Mouse (Mus musculus): ENCODE data around the gene Yeats2.
A peak's percentile ranks its signal among the peaks of the same experiment; 100 is the strongest.
"Not testable (repeated sequence)": the region's sequence is repeated elsewhere in the genome, so short reads cannot be mapped to it uniquely, and the experiment has no call there.

Yeats2 gene

DNA sequence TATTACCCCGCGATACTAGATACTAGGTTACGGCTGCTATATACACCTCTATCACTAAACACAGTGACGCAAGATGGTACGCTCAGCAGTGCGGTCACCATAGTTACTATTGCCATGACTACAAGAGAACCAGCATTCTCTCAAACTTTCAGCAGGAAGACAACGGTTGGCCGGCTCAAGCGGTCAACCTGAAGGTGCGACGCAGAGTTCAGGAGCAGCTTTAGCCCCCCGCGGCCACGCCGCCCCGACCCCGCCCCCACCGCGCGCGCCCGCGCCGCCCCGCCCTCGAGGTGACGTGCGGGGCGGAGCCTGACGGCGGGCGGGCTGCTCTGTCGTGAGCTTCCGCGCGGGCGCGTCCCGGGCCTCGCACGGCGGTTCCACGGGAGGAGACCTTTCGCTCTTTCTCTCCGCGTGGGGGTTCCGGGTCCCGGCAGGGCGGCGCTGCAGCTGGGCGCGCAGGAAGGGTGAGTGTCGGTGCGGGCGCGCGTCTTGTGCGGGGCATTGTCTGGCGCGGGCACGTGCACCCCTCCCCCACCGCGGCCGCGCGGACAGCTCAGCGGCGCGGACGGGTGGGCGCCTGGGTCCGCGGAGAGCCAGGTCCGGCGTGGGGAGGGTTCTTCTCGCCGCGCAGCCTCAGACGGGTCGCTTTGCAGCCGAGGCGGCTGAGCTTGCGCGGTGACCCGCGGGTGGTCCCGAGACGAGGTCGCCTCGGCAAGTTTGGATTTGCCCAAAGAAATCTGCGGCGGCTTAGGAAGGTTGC is at the start of gene Yeats2:
Gene Yeats2, plus strand, starts transcription at position 292 of the 760 bp plus-strand sequence.
- DNase-seq (ENCODE audit: low read depth, low spot score): peak; percentile 65

GRCm38 (mm10) chr16:20095966-20096365 is 44.9 kb upstream of the Yeats2 start:
- DNase-seq (ENCODE audit: low read depth, low spot score): no peak

DNA sequence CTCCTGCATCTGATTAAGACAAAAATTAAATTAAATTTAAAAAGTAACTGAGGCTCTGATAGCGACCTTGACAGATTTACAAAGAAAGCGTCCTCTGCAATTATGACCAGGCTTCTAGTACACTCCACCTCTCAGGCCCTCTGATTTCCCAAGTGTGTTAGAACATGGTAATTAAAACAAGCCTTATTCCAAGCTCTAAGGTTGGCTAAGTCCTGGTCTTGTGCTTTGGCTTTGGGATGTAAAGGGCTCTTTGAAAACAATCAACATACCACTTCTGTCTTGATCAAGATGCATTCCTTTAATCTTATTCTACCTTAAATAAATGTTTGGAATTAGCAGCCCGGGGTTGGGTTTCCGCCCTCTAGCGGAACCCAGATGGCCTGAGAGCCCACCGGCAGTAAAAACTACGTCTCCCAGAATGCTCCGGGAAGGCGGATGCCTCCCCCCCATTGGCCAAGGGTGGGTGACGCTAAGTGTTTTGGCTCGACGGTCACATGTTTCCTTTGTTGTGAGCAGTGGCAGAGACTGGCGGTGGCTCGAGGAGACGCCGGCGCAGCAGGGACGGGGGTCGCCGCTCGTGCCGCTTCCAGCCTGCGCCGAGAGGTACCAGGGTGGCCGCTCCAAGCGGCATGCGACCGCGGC is 43.7 kb upstream of the Yeats2 start, which contains the start of gene Klhl24:
Gene Klhl24, plus strand, starts transcription at position 474 of the 642 bp plus-strand sequence.
- peak; percentile 92 for DNase-seq (ENCODE audit: low read depth, low spot score)

- peak; percentile 81 for DNase-seq (ENCODE audit: low read depth, low spot score)
Observed at GRCm38 (mm10) chr16:20097711-20098374, 43.0 kb upstream of the Yeats2 start.

DNA sequence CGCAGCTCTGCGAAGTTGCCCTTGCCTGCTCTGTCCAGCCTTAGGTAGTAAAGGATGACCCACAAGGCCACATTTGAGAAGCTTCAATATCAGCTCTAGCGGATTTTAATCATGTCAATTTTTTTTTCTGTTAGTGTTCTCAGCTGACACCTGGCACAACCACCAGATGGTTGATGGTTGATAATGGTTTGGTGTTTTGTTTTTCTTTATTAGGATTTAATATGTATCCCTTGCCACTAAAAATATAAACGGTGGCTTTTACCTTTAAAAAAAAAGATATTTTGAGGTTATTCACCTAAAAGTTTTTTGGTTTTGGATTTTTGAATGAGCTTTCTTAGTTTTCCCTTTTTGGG is 42.5 kb upstream of the Yeats2 start:
- no peak for DNase-seq (ENCODE audit: low read depth, low spot score)

DNA sequence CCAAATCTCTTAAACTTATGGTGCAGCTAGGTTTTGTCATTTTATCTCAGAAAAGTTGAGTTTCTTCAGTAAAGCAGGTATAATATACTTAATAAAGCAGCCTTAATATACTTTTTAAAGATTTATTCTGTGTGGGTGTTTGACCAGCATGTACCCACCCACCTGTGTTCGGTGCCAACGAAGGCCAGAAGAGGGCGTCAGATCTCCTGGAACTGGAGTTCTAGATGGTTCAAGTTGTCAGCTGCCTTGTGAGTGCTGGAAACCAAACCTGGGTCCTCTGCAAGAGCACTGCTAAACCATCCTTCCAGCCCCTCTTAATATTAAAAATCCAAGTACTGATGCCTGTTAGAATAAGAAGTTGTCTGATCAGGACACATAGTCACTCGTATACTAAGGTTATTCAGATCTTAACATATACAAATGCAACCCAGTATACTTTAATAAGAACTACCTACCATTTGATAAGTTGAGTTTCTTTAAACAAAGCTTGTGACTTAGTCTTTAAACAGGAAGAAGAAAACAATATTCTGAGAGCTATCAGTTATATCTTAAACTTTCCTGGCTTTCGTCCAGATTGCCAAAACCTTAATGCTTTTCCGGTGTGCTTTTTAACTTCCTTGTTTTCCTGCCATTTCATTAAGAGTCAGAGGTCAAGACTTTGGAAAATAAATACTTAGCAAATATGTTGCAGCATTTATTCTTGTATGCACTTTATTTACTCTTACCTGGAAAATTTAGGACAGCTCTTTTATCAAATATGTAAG is 41.8 kb upstream of the Yeats2 start:
- DNase-seq (ENCODE audit: low read depth, low spot score): no peak

DNA sequence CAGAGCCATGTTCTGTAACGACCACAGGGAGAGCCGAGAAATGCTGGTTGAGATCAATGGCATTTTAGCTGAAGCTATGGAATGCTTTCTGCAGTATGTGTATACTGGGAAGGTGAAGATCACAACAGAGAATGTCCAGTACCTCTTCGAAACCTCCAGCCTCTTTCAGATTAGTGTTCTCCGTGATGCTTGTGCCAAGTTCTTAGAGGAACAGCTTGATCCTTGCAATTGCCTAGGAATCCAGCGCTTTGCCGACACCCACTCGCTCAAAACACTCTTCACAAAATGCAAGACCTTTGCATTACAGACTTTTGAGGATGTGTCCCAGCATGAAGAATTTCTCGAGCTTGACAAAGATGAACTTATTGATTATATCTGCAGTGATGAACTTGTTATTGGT is 33.9 kb upstream of the Yeats2 start:
- no peak for DNase-seq (ENCODE audit: low read depth, low spot score)

DNA sequence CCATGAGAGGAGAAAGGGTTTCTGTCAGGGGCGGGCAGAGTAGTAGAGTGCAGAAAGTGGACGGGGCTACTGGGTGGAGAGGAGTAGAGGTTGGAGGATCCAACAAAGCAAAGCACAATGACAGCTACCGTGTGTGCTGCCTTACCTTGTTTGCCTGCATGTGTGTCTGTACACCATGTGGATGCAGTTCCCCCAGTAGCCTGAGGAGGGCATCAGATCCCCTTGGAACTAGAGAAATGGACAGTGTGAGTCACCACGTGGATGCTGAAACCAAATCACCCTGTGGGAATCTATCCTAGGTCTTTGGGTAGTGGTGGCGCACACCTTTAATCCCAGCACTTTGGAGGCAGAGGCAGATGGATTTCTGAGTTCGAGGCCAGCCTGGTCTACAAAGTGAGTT is 31.9 kb upstream of the Yeats2 start:
- DNase-seq (ENCODE audit: low read depth, low spot score): no peak

- no peak for DNase-seq (ENCODE audit: low read depth, low spot score)
Observed at GRCm38 (mm10) chr16:20112649-20113048, 28.2 kb upstream of the Yeats2 start.

- DNase-seq (ENCODE audit: low read depth, low spot score): no peak
Observed at GRCm38 (mm10) chr16:20116069-20116468, 24.8 kb upstream of the Yeats2 start.

DNA sequence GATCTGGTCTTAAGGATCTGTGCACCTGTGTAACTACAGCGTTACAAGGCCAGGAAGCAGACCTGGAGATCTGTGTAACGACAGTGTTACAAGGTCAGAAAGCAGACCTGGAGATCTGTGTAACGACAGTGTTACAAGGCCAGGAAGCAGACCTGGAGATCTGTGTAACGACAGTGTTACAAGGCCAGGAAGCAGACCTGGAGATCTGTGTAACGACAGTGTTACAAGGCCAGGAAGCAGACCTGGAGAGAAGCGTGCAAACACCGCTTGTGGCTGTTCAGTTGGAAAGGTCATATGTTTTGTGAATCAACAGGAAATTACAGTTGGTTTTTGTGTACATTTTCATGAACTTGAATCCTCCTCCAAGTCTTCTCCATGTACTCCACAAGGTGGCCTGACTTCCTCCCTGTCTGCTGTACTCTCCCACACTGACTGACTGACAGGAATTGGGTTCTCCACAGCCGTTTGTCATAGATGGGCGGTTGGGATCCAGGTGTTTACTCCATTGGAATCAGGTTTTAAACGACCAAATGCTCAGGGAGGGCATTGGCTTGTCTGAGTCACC is 14.5 kb upstream of the Yeats2 start:
- DNase-seq (ENCODE audit: low read depth, low spot score): not testable (repeated sequence)

GRCm38 (mm10) chr16:20130397-20130796 is 10.5 kb upstream of the Yeats2 start:
- DNase-seq (ENCODE audit: low read depth, low spot score): no peak

GRCm38 (mm10) chr16:20144568-20144967 is 3.7 kb downstream of the Yeats2 start:
- DNase-seq (ENCODE audit: low read depth, low spot score): no peak

GRCm38 (mm10) chr16:20151991-20152390 is 11.1 kb downstream of the Yeats2 start:
- no peak for DNase-seq (ENCODE audit: low read depth, low spot score)

DNA sequence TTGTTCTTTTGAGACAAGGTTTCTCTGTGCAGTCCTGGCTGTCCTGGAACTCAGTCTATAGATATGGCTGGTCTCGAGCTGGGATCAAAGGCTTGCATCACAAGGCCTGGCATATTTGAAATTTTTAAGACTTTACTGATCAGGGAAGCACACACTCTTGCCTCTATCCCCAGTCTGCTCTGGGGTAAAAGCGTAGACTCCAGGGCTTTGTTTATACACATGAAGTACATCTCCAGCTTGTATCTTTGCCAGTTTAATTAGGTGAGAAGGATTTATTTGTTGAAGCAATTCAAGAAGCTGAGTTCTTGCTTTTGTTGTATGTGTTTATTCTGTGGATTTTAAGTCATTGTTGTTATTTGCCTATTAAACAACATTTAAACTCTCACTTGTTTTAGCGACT is 12.9 kb downstream of the Yeats2 start:
- no peak for DNase-seq (ENCODE audit: low read depth, low spot score)

- no peak for DNase-seq (ENCODE audit: low read depth, low spot score)
Observed at GRCm38 (mm10) chr16:20160130-20160529, 19.3 kb downstream of the Yeats2 start.

GRCm38 (mm10) chr16:20169071-20169470 is 28.2 kb downstream of the Yeats2 start:
- no peak for DNase-seq (ENCODE audit: low read depth, low spot score)

DNA sequence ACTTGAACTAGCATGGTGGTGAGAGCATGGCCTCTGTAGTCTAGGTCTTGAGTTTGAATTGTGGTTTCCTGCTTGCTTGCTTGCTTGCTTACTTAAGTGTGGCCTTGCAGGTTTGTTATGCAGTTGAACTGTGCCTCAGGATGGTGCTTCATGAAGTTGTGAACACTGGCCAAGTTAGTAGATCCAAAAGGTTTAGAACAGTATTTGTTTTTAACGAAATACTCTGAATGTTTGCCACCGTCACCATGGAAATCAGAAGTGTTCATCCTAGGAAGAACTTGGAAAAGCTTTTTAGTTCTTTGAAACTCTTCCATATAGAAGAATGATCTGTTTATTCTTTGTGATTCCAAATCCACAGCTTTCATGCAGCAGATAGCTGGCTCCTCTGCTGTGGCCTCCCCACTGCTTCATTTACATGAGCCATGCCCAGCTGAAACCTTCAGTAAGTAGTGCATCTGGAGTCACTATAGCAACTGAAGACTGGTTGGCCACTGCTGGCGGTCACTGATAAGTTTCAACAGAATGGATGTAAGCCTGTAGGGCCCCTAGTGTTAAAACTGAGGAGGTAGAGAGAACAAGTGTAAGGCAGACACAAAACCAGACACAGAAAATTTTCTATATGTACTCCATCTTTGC is 28.7 kb downstream of the Yeats2 start:
- DNase-seq (ENCODE audit: low read depth, low spot score): no peak

GRCm38 (mm10) chr16:20179406-20180175 is 38.7 kb downstream of the Yeats2 start:
- no peak for DNase-seq (ENCODE audit: low read depth, low spot score)

- no peak for DNase-seq (ENCODE audit: low read depth, low spot score)
Observed at GRCm38 (mm10) chr16:20185368-20185767, 44.5 kb downstream of the Yeats2 start.
